Mouse (Mus musculus): ENCODE data around the gene Eps8. TPM values are rescaled to one million over a fixed set of nuclear protein-coding genes. Genes with fewer than 3 reads are reported as not detected.

The Eps8 gene
- polyA plus RNA-seq, 1 experiment from 2014 or later, result 18.7 TPM

- H3K36me3 ChIP-seq (ENCODE audit: control insufficient read depth, insufficient read depth, low read length), result no peaks in the 10 kb centered on the region
- no peaks in the 10 kb centered on the region for H3K9me3 ChIP-seq (replicated peaks; ENCODE audit: control insufficient read depth, low read length)
- no peak overlapping the region for H3K9ac ChIP-seq (ENCODE audit: low read depth, low read length)
- H3K27ac ChIP-seq (ENCODE audit: low read depth, low read length), result no peak overlapping the region
- 58% methylated on average over 6 of the region's 6 CpGs for WGBS (ENCODE audit: insufficient replicate concordance)
- H3K27me3 ChIP-seq (ENCODE audit: control insufficient read depth, insufficient read depth, low read length), result no peaks in the 10 kb centered on the region
- H3K4me2 ChIP-seq, result no peak overlapping the region
- peaks cover 4% of the 10 kb centered on the region; the same call in 1 of the 2 replicates for H3K4me1 ChIP-seq (ENCODE audit: control insufficient read depth, insufficient read depth, low read length)
- no peak for ATAC-seq (replicated peaks; ENCODE audit: insufficient number of reproducible peaks, low FRiP score, low TSS enrichment)
- no peak overlapping the region for H3K4me3 ChIP-seq (ENCODE audit: low read depth, low read length)
Measured at GRCm38 (mm10) chr6:137581331-137582010, 73.2 kb downstream of the Eps8 start.

- Histone ChIP-seq H3K27me3 (ENCODE audit: control insufficient read depth, insufficient read depth, low read length) (no peaks in the 10 kb centered on the region), H3K27ac (ENCODE audit: low read depth, low read length) (no peak overlapping the region), H3K9me3 (replicated peaks; ENCODE audit: control insufficient read depth, low read length) (no peaks in the 10 kb centered on the region), H3K9ac (ENCODE audit: low read depth, low read length) (no peak overlapping the region), H3K4me3 (ENCODE audit: low read depth, low read length) (no peak overlapping the region), H3K4me1 (ENCODE audit: control insufficient read depth, insufficient read depth, low read length) (peaks cover 4% of the 10 kb centered on the region; the same call in 1 of the 2 replicates), H3K4me2 (no peak overlapping the region), H3K36me3 (ENCODE audit: control insufficient read depth, insufficient read depth, low read length) (no peaks in the 10 kb centered on the region)
- ATAC-seq (replicated peaks; ENCODE audit: insufficient number of reproducible peaks, low FRiP score, low TSS enrichment), result no peak
- 85% methylated on average over 5 of the region's 5 CpGs for WGBS (ENCODE audit: insufficient replicate concordance)
Measured at GRCm38 (mm10) chr6:137580503-137580902, 74.2 kb downstream of the Eps8 start.

GRCm38 (mm10) chr6:137576670-137577371 is 77.9 kb downstream of the Eps8 start:
- peaks cover 4% of the 10 kb centered on the region; the same call in 1 of the 2 replicates for H3K4me1 ChIP-seq (ENCODE audit: control insufficient read depth, insufficient read depth, low read length)
- no peak overlapping the region for H3K27ac ChIP-seq (ENCODE audit: low read depth, low read length)
- WGBS (ENCODE audit: insufficient replicate concordance), result 42% methylated on average over 12 of the region's 12 CpGs
- H3K36me3 ChIP-seq (ENCODE audit: control insufficient read depth, insufficient read depth, low read length), result no peaks in the 10 kb centered on the region
- H3K4me3 ChIP-seq (ENCODE audit: low read depth, low read length), result no peak overlapping the region
- H3K9me3 ChIP-seq (replicated peaks; ENCODE audit: control insufficient read depth, low read length), result no peaks in the 10 kb centered on the region
- H3K9ac ChIP-seq (ENCODE audit: low read depth, low read length), result no peak overlapping the region
- H3K4me2 ChIP-seq, result no peak overlapping the region
- no peaks in the 10 kb centered on the region for H3K27me3 ChIP-seq (ENCODE audit: control insufficient read depth, insufficient read depth, low read length)
- no peak for ATAC-seq (replicated peaks; ENCODE audit: insufficient number of reproducible peaks, low FRiP score, low TSS enrichment)

- 82% methylated on average over 4 of the region's 4 CpGs for WGBS (ENCODE audit: insufficient replicate concordance)
Measured at GRCm38 (mm10) chr6:137576091-137576490, 78.6 kb downstream of the Eps8 start.

DNA sequence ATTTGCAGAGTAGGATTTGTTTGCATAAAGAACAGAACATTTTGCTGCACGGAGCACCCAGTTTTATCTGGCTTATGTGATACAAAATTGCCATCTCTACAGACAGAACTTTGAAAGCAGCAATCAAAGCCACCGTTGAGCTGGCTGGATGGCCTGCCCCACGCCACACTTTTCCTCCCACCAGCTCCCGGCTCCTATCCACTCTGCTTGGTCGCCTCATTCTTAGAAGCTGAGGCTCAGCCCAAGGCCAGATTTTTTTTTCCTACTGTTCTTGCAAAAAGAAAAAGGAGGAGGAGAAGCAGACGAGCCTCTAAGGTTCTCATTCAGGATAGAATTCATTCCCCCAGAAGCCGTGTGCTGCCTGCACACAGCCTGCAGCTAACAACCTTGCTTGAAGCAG is 80.8 kb downstream of the Eps8 start:
- Histone ChIP-seq H3K9ac (ENCODE audit: low read depth, low read length) (no peak overlapping the region), H3K4me1 (ENCODE audit: control insufficient read depth, insufficient read depth, low read length) (peaks cover 8% of the 10 kb centered on the region), H3K4me2 (no peak overlapping the region), H3K9me3 (replicated peaks; ENCODE audit: control insufficient read depth, low read length) (no peaks in the 10 kb centered on the region), H3K27ac (ENCODE audit: low read depth, low read length) (no peak overlapping the region), H3K4me3 (ENCODE audit: low read depth, low read length) (no peak overlapping the region), H3K36me3 (ENCODE audit: control insufficient read depth, insufficient read depth, low read length) (no peaks in the 10 kb centered on the region), H3K27me3 (ENCODE audit: control insufficient read depth, insufficient read depth, low read length) (no peaks in the 10 kb centered on the region)
- WGBS (ENCODE audit: insufficient replicate concordance), result 59% methylated on average over 7 of the region's 7 CpGs
- ATAC-seq (replicated peaks; ENCODE audit: insufficient number of reproducible peaks, low FRiP score, low TSS enrichment), result no peak

More at GRCm38 (mm10) chr6:137576091-137576490, 78.6 kb downstream of the Eps8 start:
- H3K4me2 ChIP-seq, result no peak overlapping the region
- H3K4me3 ChIP-seq (ENCODE audit: low read depth, low read length), result no peak overlapping the region
- no peaks in the 10 kb centered on the region for H3K9me3 ChIP-seq (replicated peaks; ENCODE audit: control insufficient read depth, low read length)
- peaks cover 4% of the 10 kb centered on the region; the same call in 1 of the 2 replicates for H3K4me1 ChIP-seq (ENCODE audit: control insufficient read depth, insufficient read depth, low read length)
- H3K36me3 ChIP-seq (ENCODE audit: control insufficient read depth, insufficient read depth, low read length), result no peaks in the 10 kb centered on the region
- ATAC-seq (replicated peaks; ENCODE audit: insufficient number of reproducible peaks, low FRiP score, low TSS enrichment), result no peak
- no peak overlapping the region for H3K9ac ChIP-seq (ENCODE audit: low read depth, low read length)
- no peaks in the 10 kb centered on the region for H3K27me3 ChIP-seq (ENCODE audit: control insufficient read depth, insufficient read depth, low read length)
- H3K27ac ChIP-seq (ENCODE audit: low read depth, low read length), result no peak overlapping the region

DNA sequence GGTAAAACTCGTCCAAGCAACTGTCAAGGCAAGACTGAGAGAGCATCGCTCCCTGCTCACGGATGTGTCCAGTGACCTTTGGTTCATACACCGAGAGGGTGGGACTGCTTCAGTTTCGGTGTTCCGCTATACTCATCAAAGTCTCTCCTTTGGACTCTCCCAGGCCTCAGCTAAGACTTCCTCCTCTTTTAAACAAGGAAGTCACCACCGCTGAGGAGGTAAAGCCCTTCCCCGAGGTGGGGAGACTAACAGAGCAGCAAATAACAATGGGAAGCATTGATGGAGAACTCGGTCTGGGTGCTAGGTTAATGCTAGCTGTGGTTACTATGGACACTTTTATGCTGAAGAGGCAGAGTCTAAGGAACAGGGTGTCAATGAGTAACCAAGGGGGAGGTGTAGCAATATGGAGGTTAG is 84.0 kb downstream of the Eps8 start:
- 79% methylated on average over 9 of the region's 9 CpGs for WGBS (ENCODE audit: insufficient replicate concordance)
- ATAC-seq (replicated peaks; ENCODE audit: insufficient number of reproducible peaks, low FRiP score, low TSS enrichment), result no peak
- H3K36me3 ChIP-seq (ENCODE audit: control insufficient read depth, insufficient read depth, low read length), result no peaks in the 10 kb centered on the region
- no peak overlapping the region for H3K27ac ChIP-seq (ENCODE audit: low read depth, low read length)
- H3K27me3 ChIP-seq (ENCODE audit: control insufficient read depth, insufficient read depth, low read length), result no peaks in the 10 kb centered on the region
- no peaks in the 10 kb centered on the region for H3K9me3 ChIP-seq (replicated peaks; ENCODE audit: control insufficient read depth, low read length)
- no peak overlapping the region for H3K4me2 ChIP-seq
- peaks cover 4% of the 10 kb centered on the region; the same call in 1 of the 2 replicates for H3K4me1 ChIP-seq (ENCODE audit: control insufficient read depth, insufficient read depth, low read length)
- H3K9ac ChIP-seq (ENCODE audit: low read depth, low read length), result no peak overlapping the region
- no peak overlapping the region for H3K4me3 ChIP-seq (ENCODE audit: low read depth, low read length)

GRCm38 (mm10) chr6:137570019-137570418 is 84.7 kb downstream of the Eps8 start:
- 88% methylated on average over 5 of the region's 5 CpGs for WGBS (ENCODE audit: insufficient replicate concordance)
- Histone ChIP-seq H3K9ac (ENCODE audit: low read depth, low read length) (no peak overlapping the region), H3K27me3 (ENCODE audit: control insufficient read depth, insufficient read depth, low read length) (no peaks in the 10 kb centered on the region), H3K27ac (ENCODE audit: low read depth, low read length) (no peak overlapping the region), H3K36me3 (ENCODE audit: control insufficient read depth, insufficient read depth, low read length) (no peaks in the 10 kb centered on the region), H3K9me3 (replicated peaks; ENCODE audit: control insufficient read depth, low read length) (no peaks in the 10 kb centered on the region), H3K4me3 (ENCODE audit: low read depth, low read length) (no peak overlapping the region), H3K4me1 (ENCODE audit: control insufficient read depth, insufficient read depth, low read length) (peaks cover 4% of the 10 kb centered on the region; the same call in 1 of the 2 replicates), H3K4me2 (no peak overlapping the region)
- no peak for ATAC-seq (replicated peaks; ENCODE audit: insufficient number of reproducible peaks, low FRiP score, low TSS enrichment)

DNA sequence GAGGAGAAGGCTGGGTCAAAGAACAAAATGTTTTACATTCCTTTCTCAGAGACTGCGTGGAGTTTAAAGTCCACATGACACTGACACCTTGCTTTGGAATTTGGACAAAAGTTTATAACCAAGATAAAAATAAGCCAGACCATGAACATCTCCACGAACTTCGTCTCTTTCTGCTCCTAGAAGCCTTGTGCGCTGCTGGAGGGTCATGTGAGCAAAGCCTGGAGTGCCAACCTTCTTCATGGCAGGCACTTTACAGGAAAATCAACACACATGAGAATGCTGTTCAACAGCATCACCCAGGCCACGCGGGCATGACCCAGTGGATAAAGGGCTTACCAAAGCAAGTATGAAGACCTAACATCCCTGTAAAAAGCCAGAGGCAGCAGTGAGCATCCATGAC is 85.6 kb downstream of the Eps8 start:
- WGBS (ENCODE audit: insufficient replicate concordance), result 58% methylated on average over 6 of the region's 6 CpGs
- H3K9me3 ChIP-seq (replicated peaks; ENCODE audit: control insufficient read depth, low read length), result no peaks in the 10 kb centered on the region
- no peak overlapping the region for H3K27ac ChIP-seq (ENCODE audit: low read depth, low read length)
- no peak overlapping the region for H3K4me3 ChIP-seq (ENCODE audit: low read depth, low read length)
- no peaks in the 10 kb centered on the region for H3K36me3 ChIP-seq (ENCODE audit: control insufficient read depth, insufficient read depth, low read length)
- ATAC-seq (replicated peaks; ENCODE audit: insufficient number of reproducible peaks, low FRiP score, low TSS enrichment), result no peak
- no peaks in the 10 kb centered on the region for H3K27me3 ChIP-seq (ENCODE audit: control insufficient read depth, insufficient read depth, low read length)
- H3K4me1 ChIP-seq (ENCODE audit: control insufficient read depth, insufficient read depth, low read length), result peaks cover 4% of the 10 kb centered on the region; the same call in 1 of the 2 replicates
- H3K9ac ChIP-seq (ENCODE audit: low read depth, low read length), result no peak overlapping the region
- H3K4me2 ChIP-seq, result no peak overlapping the region
